In the genomic region with DNA sequence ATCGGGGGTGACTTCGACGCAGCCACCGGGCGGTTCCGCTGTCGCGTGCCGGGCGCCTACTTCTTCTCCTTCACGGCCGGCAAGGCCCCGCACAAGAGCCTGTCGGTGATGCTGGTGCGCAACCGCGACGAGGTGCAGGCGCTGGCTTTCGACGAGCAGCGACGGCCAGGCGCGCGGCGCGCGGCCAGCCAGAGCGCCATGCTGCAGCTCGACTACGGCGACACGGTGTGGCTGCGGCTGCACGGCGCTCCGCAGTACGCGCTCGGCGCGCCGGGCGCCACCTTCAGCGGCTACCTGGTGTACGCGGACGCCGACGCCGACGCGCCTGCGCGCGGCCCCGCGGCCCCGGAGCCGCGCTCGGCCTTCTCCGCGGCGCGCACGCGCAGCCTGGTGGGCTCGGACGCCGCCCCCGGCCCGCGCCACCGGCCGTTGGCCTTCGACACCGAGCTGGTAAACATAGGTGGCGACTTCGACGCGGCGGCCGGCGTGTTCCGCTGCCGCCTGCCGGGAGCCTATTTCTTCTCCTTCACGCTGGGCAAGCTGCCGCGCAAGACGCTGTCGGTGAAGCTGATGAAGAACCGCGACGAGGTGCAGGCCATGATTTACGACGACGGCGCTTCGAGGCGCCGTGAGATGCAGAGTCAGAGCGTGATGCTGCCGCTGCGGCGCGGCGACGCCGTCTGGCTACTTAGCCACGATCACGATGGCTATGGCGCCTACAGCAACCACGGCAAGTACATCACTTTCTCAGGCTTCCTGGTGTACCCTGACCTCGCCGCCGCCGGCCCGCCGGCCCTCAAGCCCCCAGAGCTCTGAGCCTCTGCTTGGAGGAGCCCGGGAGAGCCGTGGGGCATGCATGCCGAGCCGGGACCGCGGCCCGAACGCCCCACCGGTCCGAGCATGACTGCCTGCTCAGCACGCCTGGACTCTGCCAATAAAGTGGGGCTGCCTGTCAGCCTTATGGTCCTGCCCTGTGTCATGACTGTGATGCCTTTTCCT, we compare ENCODE assay signal across 8 mouse cellular contexts. TPM values are rescaled to one million over a fixed set of nuclear protein-coding genes. Genes with fewer than 3 reads are reported as not detected.
A peak's percentile ranks its signal among the peaks of the same experiment; 100 is the strongest.
DNase-seq lines count a peak whose midpoint lies in the region; ATAC-seq and TF ChIP-seq lines count a peak whose summit lies in the region.

No protein-coding gene starts in this region.

- DNase-seq in R1 (ENCODE audit: low read depth, low spot score), result peak; percentile 62
- DNase-seq in cerebellum, adult 11 months, result peak; percentile 70
- peak; percentile 79 for DNase-seq in forebrain, embryonic 11.5 days (ENCODE audit: low spot score)
- peak; percentile 94 for DNase-seq in midbrain, embryonic 11.5 days (ENCODE audit: low spot score, missing footprints)
- peak; percentile 17 to 25 for DNase-seq in spleen, adult 2 months (ENCODE audit: low read depth in 1 of 2, low spot score in 2 of 2)
- DNase-seq in layer of hippocampus, adult 8-10 months (ENCODE audit: low spot score in 2 of 2), result no peak

- TF ChIP-seq POLR2A in spleen, adult 2 months (IDR thresholded peaks at IDR 0.05; ENCODE audit: low read depth, low read length), result no peak

- TF ChIP-seq CTCF in spleen, adult 2 months (IDR thresholded peaks at IDR 0.05; ENCODE audit: extremely low read depth, insufficient read depth, insufficient read length, insufficient replicate concordance), result no peak

- H3K36me3 ChIP-seq in forebrain, embryonic 11.5 days (ENCODE audit: control insufficient read depth, insufficient read depth, low read length), result no peaks in the 10 kb centered on the region; the same call in 1 of the 2 replicates
- peaks cover 32% of the 10 kb centered on the region for H3K36me3 ChIP-seq in hindbrain, embryonic 13.5 days
- H3K36me3 ChIP-seq in limb, embryonic 12.5 days, result peaks cover 24% of the 10 kb centered on the region; the same call in 1 of the 2 replicates
- H3K36me3 ChIP-seq in midbrain, embryonic 11.5 days (ENCODE audit: control insufficient read depth, insufficient read depth, low read length), result no peaks in the 10 kb centered on the region
- no peaks in the 10 kb centered on the region for H3K36me3 ChIP-seq in spleen, adult 2 months (ENCODE audit: control insufficient read depth, insufficient read depth, low read length)

- H3K9me3 ChIP-seq in forebrain, embryonic 11.5 days (ENCODE audit: control insufficient read depth, low read length), result no peaks in the 10 kb centered on the region
- H3K9me3 ChIP-seq in hindbrain, embryonic 13.5 days, result no peaks in the 10 kb centered on the region
- H3K9me3 ChIP-seq in limb, embryonic 12.5 days, result no peaks in the 10 kb centered on the region
- H3K9me3 ChIP-seq in midbrain, embryonic 11.5 days (ENCODE audit: control insufficient read depth, low read length), result no peaks in the 10 kb centered on the region

- no peak overlapping the region for H3K27ac ChIP-seq in forebrain, embryonic 11.5 days (ENCODE audit: low read depth, low read length)
- H3K27ac ChIP-seq in hindbrain, embryonic 13.5 days, result peak overlapping the region; percentile 78
- 0 out of 2 replicates have a peak overlapping the region, but pooled peaks have one; percentile 50 for H3K27ac ChIP-seq in limb, embryonic 12.5 days
- H3K27ac ChIP-seq in midbrain, embryonic 11.5 days (ENCODE audit: low read depth, low read length), result no peak overlapping the region
- no peak overlapping the region for H3K27ac ChIP-seq in spleen, adult 2 months (ENCODE audit: insufficient read depth, low read length)

- H3K4me3 ChIP-seq in forebrain, embryonic 11.5 days (ENCODE audit: low read depth, low read length), result peak overlapping the region; percentile 42
- H3K4me3 ChIP-seq in hindbrain, embryonic 13.5 days, result peak overlapping the region; percentile 39
- peak overlapping the region; percentile 54 for H3K4me3 ChIP-seq in limb, embryonic 12.5 days (replicated peaks)
- peak overlapping the region; percentile 42 for H3K4me3 ChIP-seq in midbrain, embryonic 11.5 days (ENCODE audit: low read depth, low read length)
- peak overlapping the region; percentile 51 for H3K4me3 ChIP-seq in spleen, adult 2 months (ENCODE audit: extremely low read depth, insufficient read depth, insufficient read length)

- peak overlapping the region; percentile 60 for H3K4me2 ChIP-seq in forebrain, embryonic 11.5 days (ENCODE audit: low read depth, low read length, severe bottlenecking)
- peak overlapping the region; percentile 66 for H3K4me2 ChIP-seq in hindbrain, embryonic 13.5 days
- peak overlapping the region; percentile 80 for H3K4me2 ChIP-seq in limb, embryonic 12.5 days
- peak overlapping the region; percentile 64 for H3K4me2 ChIP-seq in midbrain, embryonic 11.5 days

- peak overlapping the region; percentile 47 for H3K9ac ChIP-seq in forebrain, embryonic 11.5 days (ENCODE audit: low read length)
- peak overlapping the region; percentile 74 for H3K9ac ChIP-seq in hindbrain, embryonic 13.5 days
- peak overlapping the region; percentile 74 for H3K9ac ChIP-seq in limb, embryonic 12.5 days (replicated peaks)
- peak overlapping the region; percentile 45 for H3K9ac ChIP-seq in midbrain, embryonic 11.5 days (ENCODE audit: low read length)

- peaks cover 10% of the 10 kb centered on the region; the same call in 1 of the 2 replicates for H3K4me1 ChIP-seq in forebrain, embryonic 11.5 days (replicated peaks; ENCODE audit: control insufficient read depth, insufficient read depth, low read length)
- H3K4me1 ChIP-seq in hindbrain, embryonic 13.5 days (replicated peaks), result peaks cover 46% of the 10 kb centered on the region
- H3K4me1 ChIP-seq in limb, embryonic 12.5 days (replicated peaks), result peaks cover 29% of the 10 kb centered on the region
- peaks cover 14% of the 10 kb centered on the region for H3K4me1 ChIP-seq in midbrain, embryonic 11.5 days (ENCODE audit: control insufficient read depth, insufficient read depth, low read length)
- H3K4me1 ChIP-seq in spleen, adult 2 months (ENCODE audit: control insufficient read depth, insufficient read depth, insufficient read length), result peaks cover 15% of the 10 kb centered on the region; the same call in 1 of the 2 replicates

- WGBS in forebrain, embryonic 11.5 days, result 5% methylated on average over 120 of the region's 133 CpGs
- 4% methylated on average over 113 of the region's 133 CpGs for WGBS in hindbrain, embryonic 13.5 days
- WGBS in limb, embryonic 12.5 days, result 3% methylated on average over 133 of the region's 133 CpGs
- WGBS in midbrain, embryonic 11.5 days, result 5% methylated on average over 133 of the region's 133 CpGs
- WGBS in spleen, adult 2 months, result 6% methylated on average over 129 of the region's 133 CpGs

- ATAC-seq in forebrain, embryonic 11.5 days (replicated peaks; ENCODE audit: low FRiP score), result peak; percentile 64
- ATAC-seq in hindbrain, embryonic 13.5 days (ENCODE audit: low FRiP score), result peak; percentile 57
- ATAC-seq in limb, embryonic 12.5 days (ENCODE audit: insufficient number of reproducible peaks, insufficient read depth, low FRiP score, low TSS enrichment, low read depth), result peak; percentile 62
- ATAC-seq in midbrain, embryonic 11.5 days (ENCODE audit: low FRiP score), result peak; percentile 57

- H3K27me3 ChIP-seq in forebrain, embryonic 11.5 days (ENCODE audit: control insufficient read depth, insufficient read depth, low read length), result peaks cover 42% of the 10 kb centered on the region
- peaks cover 51% of the 10 kb centered on the region for H3K27me3 ChIP-seq in hindbrain, embryonic 13.5 days
- peaks cover 59% of the 10 kb centered on the region for H3K27me3 ChIP-seq in limb, embryonic 12.5 days
- H3K27me3 ChIP-seq in midbrain, embryonic 11.5 days (ENCODE audit: control insufficient read depth, insufficient read depth, low read length), result peaks cover 59% of the 10 kb centered on the region
- H3K27me3 ChIP-seq in spleen, adult 2 months (ENCODE audit: control insufficient read depth, insufficient read depth, low read length), result peaks cover 14% of the 10 kb centered on the region

RNA-seq across cellular contexts. Expression of a gene that starts 4.2 kb away (rescaled TPM):
- polyA plus RNA-seq in forebrain, embryonic 11.5 days (2014; fragmentation: Nextera tagmentation; extraction: Ambion mirVana), result 11.3 and 15.6 TPM in 2 replicates
- polyA plus RNA-seq in hindbrain, embryonic 13.5 days (2015; fragmentation: Nextera tagmentation; extraction: Ambion mirVana), result 31.2 and 46.2 TPM in 2 replicates
- polyA plus RNA-seq in limb, embryonic 12.5 days (2016; fragmentation: Nextera tagmentation; extraction: Ambion mirVana), result 20.6 and 20.9 TPM in 2 replicates
- polyA plus RNA-seq in midbrain, embryonic 11.5 days (2014; fragmentation: Nextera tagmentation; extraction: Ambion mirVana), result 12.3 and 13.1 TPM in 2 replicates
- polyA plus RNA-seq in spleen, adult 2 months (2012; rRNA removed), result 1.7 and 2.7 TPM in 2 replicates
- 100 to 1,000 TPM; 162 to 176 (median 166) TPM for total RNA-seq in layer of hippocampus, adult 8-10 months (2022)

RNA-seq across cellular contexts. Expression of a gene that starts 14.7 kb away (rescaled TPM):
- polyA plus RNA-seq in forebrain, embryonic 11.5 days (2014; fragmentation: Nextera tagmentation; extraction: Ambion mirVana), result 48.0 and 56.0 TPM in 2 replicates
- 56.2 and 61.6 TPM in 2 replicates for polyA plus RNA-seq in hindbrain, embryonic 13.5 days (2015; fragmentation: Nextera tagmentation; extraction: Ambion mirVana)
- polyA plus RNA-seq in limb, embryonic 12.5 days (2016; fragmentation: Nextera tagmentation; extraction: Ambion mirVana), result 52.0 and 53.4 TPM in 2 replicates
- polyA plus RNA-seq in midbrain, embryonic 11.5 days (2014; fragmentation: Nextera tagmentation; extraction: Ambion mirVana), result 45.3 and 48.8 TPM in 2 replicates
- 11.8 and 12.1 TPM in 2 replicates for polyA plus RNA-seq in spleen, adult 2 months (2012; rRNA removed)
- 10 to 100 TPM; 32.5 to 45.7 (median 34.0) TPM for total RNA-seq in layer of hippocampus, adult 8-10 months (2022)

RNA-seq across cellular contexts. Expression of a gene that starts 14.8 kb away (rescaled TPM):
- polyA plus RNA-seq in forebrain, embryonic 11.5 days (2014; fragmentation: Nextera tagmentation; extraction: Ambion mirVana), result 190 and 204 TPM in 2 replicates
- 212 and 215 TPM in 2 replicates for polyA plus RNA-seq in hindbrain, embryonic 13.5 days (2015; fragmentation: Nextera tagmentation; extraction: Ambion mirVana)
- 207 and 212 TPM in 2 replicates for polyA plus RNA-seq in limb, embryonic 12.5 days (2016; fragmentation: Nextera tagmentation; extraction: Ambion mirVana)
- polyA plus RNA-seq in midbrain, embryonic 11.5 days (2014; fragmentation: Nextera tagmentation; extraction: Ambion mirVana), result 200 and 204 TPM in 2 replicates
- 54.7 and 59.7 TPM in 2 replicates for polyA plus RNA-seq in spleen, adult 2 months (2012; rRNA removed)
- 100 to 1,000 TPM; 234 to 266 (median 248) TPM for total RNA-seq in layer of hippocampus, adult 8-10 months (2022)

RNA-seq across cellular contexts. Expression of a gene that starts 42.9 kb away (rescaled TPM):
- 247 and 256 TPM in 2 replicates for polyA plus RNA-seq in forebrain, embryonic 11.5 days (2014; fragmentation: Nextera tagmentation; extraction: Ambion mirVana)
- 258 and 261 TPM in 2 replicates for polyA plus RNA-seq in hindbrain, embryonic 13.5 days (2015; fragmentation: Nextera tagmentation; extraction: Ambion mirVana)
- polyA plus RNA-seq in limb, embryonic 12.5 days (2016; fragmentation: Nextera tagmentation; extraction: Ambion mirVana), result 184 and 195 TPM in 2 replicates
- 257 and 260 TPM in 2 replicates for polyA plus RNA-seq in midbrain, embryonic 11.5 days (2014; fragmentation: Nextera tagmentation; extraction: Ambion mirVana)
- polyA plus RNA-seq in spleen, adult 2 months (2012; rRNA removed), result 18.5 and 21.4 TPM in 2 replicates
- total RNA-seq in layer of hippocampus, adult 8-10 months (2022), result 100 to 1,000 TPM; 115 to 131 (median 120) TPM

RNA-seq across cellular contexts. Expression of a gene that starts 50.3 kb away (rescaled TPM):
- polyA plus RNA-seq in forebrain, embryonic 11.5 days (2014; fragmentation: Nextera tagmentation; extraction: Ambion mirVana), result 119 TPM in 2 replicates
- polyA plus RNA-seq in hindbrain, embryonic 13.5 days (2015; fragmentation: Nextera tagmentation; extraction: Ambion mirVana), result 108 and 121 TPM in 2 replicates
- polyA plus RNA-seq in limb, embryonic 12.5 days (2016; fragmentation: Nextera tagmentation; extraction: Ambion mirVana), result 113 and 125 TPM in 2 replicates
- polyA plus RNA-seq in midbrain, embryonic 11.5 days (2014; fragmentation: Nextera tagmentation; extraction: Ambion mirVana), result 99.8 and 103 TPM in 2 replicates
- polyA plus RNA-seq in spleen, adult 2 months (2012; rRNA removed), result 35.3 TPM in 2 replicates
- 100 to 1,000 TPM; 119 to 137 (median 132) TPM for total RNA-seq in layer of hippocampus, adult 8-10 months (2022)

Comparison
In these comparisons a context has a peak if more than half of its experiments do, and no peak if none do; other contexts are left out.
1. DNase-seq: peak in R1 (single experiment), cerebellum, adult 11 months (single experiment), forebrain, embryonic 11.5 days (single experiment), midbrain, embryonic 11.5 days (single experiment) and spleen, adult 2 months (2 of 2); none in layer of hippocampus, adult 8-10 months (0 of 2).
2. H3K27ac ChIP-seq: peak in hindbrain, embryonic 13.5 days (single experiment) and limb, embryonic 12.5 days (single experiment); none in forebrain, embryonic 11.5 days (single experiment), midbrain, embryonic 11.5 days (single experiment) and spleen, adult 2 months (single experiment).
3. Peak in every context shown above with its lines, with median percentiles within 50 percentile points of each other: ATAC-seq, H3K4me2 ChIP-seq, H3K4me3 ChIP-seq and H3K9ac ChIP-seq.